Mouse (Mus musculus) midbrain, embryonic 11.5 days (tissue): ENCODE measurements around the gene Pigu. TPM values are rescaled to one million over a fixed set of nuclear protein-coding genes. Genes with fewer than 3 reads are reported as not detected.
A peak's percentile ranks its signal among the peaks of the same experiment; 100 is the strongest.

Experiments
- ATAC-seq: fragments of 200-750 bp; cut with Nextera tagmentation; 2 replicates; pipeline ENCODE4 v1.8.0; 2017; ENCODE audit warnings: moderate TSS enrichment, moderate library complexity; ENCODE audit not compliant: low FRiP score
- DNase-seq: peaks from one replicate; pipeline ENCODE4 v3.0.0; 2015; ENCODE audit warnings: low spot score; ENCODE audit errors: missing footprints
- H3K27ac ChIP-seq: fragments of 300-500 bp; sonication (generic); 2 replicates; pipeline ENCODE4 v1.5.1; 2014; ENCODE audit warnings: low read depth, low read length
- H3K27me3 ChIP-seq: fragments of 300-500 bp; sonication (generic); 2 replicates; pipeline ENCODE4 v1.6.1; 2014; ENCODE audit warnings: mild to moderate bottlenecking, low read length, moderate library complexity, mixed read lengths; ENCODE audit not compliant: control insufficient read depth, insufficient read depth
- H3K36me3 ChIP-seq: fragments of 300-500 bp; sonication (generic); 2 replicates; pipeline ENCODE4 v1.6.1; 2014; ENCODE audit warnings: mild to moderate bottlenecking, low read length, moderate library complexity, mixed read lengths; ENCODE audit not compliant: control insufficient read depth, insufficient read depth
- H3K4me1 ChIP-seq: fragments of 300-500 bp; sonication (generic); 2 replicates; pipeline ENCODE4 v1.6.1; 2014; ENCODE audit warnings: low read length; ENCODE audit not compliant: control insufficient read depth, insufficient read depth
- H3K4me2 ChIP-seq: fragments of 300-500 bp; sonication (generic); 2 replicates; pipeline ENCODE4 v1.6.1; 2014; ENCODE audit warnings: mild to moderate bottlenecking, moderate library complexity
- H3K4me3 ChIP-seq: fragments of 300-500 bp; sonication (generic); 2 replicates; pipeline ENCODE4 v1.5.1; 2014; ENCODE audit warnings: low read depth, low read length
- H3K9ac ChIP-seq: fragments of 300-500 bp; sonication (generic); 2 replicates; pipeline ENCODE4 v1.6.1; 2014; ENCODE audit warnings: low read length
- H3K9me3 ChIP-seq: fragments of 300-500 bp; sonication (generic); 2 replicates; pipeline ENCODE4 v1.6.1; 2016; ENCODE audit warnings: low read length; ENCODE audit not compliant: control insufficient read depth
- WGBS: fragments of 180-500 bp; shearing (Covaris S2); extraction: QIAGEN DNeasy Blood & Tissue Kit; methylation state at CpG from one replicate; pipeline ENCODE4 v1.1.7; 2014; 5-methylcytosine and 5-hydroxymethylcytosine counted together
- polyA plus RNA-seq: library from polyadenylated mRNA; unstranded; fragments of >200 nt; fragmentation: Nextera tagmentation; extraction: Ambion mirVana; gene quantifications from 2 replicates; pipeline ENCODE4 v1.2.1, GENCODE M21; 2014

The Pigu gene
- polyA plus RNA-seq, 1 experiment from 2014 or later = 52.8 TPM

DNA sequence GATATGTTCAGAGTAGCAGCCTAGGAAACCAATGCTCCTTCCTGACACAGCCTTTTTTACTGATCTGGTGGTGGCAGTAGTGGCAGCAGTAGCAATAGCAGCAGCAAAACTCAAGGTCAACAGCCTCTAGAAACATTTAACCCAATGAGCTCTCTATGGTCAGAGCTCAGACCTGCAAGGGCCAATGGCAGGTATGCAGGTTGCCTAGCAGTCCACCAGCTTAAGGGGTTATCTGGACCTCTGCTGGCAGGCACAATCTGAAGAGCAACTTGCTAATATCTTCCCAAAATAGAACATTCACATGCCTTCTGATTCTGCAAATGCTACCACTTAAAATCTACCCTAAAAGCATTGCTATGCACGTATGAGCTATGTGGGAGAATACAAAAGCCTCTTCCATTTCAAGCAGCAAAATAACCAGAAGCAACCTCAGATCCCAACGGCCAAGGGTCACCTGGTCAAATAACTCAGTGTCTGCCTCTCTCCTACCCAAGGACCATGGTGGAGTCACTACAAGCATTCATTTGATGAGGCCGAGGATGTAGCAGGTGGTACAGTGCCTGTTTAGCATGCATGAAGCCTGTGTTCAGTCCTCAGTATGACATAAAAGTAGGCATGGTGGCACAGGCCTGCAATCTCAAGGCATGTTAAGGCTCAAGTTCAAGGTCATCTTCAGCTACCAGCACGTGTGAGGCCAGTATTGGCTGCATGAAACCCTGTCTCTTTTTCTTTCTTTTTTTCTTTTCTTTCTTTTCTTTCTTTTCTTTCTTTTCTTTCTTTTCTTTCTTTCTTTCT is 69.6 kb downstream of the Pigu start:
- 91% methylated on average over 4 of the region's 4 CpGs for WGBS
- 0 out of 2 replicates have a peak, but pooled peaks cover 3% of the 10 kb centered on the region for H3K36me3 ChIP-seq

DNA sequence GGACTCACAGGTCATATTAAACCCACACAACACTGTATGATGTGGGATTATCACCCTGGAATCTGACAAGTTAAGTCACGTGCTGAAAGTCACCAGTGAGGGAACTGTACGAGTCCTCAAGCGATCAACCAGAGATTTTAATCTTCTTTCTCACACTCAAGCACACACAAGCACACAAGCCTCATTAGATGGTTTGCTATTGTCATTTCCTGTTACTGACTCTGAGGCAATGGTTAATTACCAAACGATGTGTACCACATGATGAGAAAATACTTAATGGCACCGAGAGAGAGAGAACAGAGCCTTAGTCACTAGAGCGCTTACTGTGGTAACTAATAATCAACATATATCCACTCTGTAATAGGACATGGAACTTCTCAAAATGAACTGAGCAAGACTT is 71.5 kb downstream of the Pigu start:
- Histone ChIP-seq H3K4me3 (no peak overlapping the region), H3K9me3 (no peaks in the 10 kb centered on the region), H3K9ac (no peak overlapping the region), H3K27ac (no peak overlapping the region), H3K4me1 (no peaks in the 10 kb centered on the region), H3K27me3 (no peaks in the 10 kb centered on the region), H3K4me2 (no peak overlapping the region), H3K36me3 (no peaks in the 10 kb centered on the region)
- peak; percentile 73 for DNase-seq
- no peak for ATAC-seq
- WGBS = 90% methylated on average over 6 of the region's 6 CpGs

More for the DNA sequence above, 69.6 kb downstream of the Pigu start:
- ATAC-seq (no peak), DNase-seq (peak; percentile 53)
- no peaks in the 10 kb centered on the region for H3K9me3 ChIP-seq
- no peaks in the 10 kb centered on the region for H3K4me1 ChIP-seq
- no peak overlapping the region for H3K4me2 ChIP-seq
- no peak overlapping the region for H3K27ac ChIP-seq
- H3K9ac ChIP-seq = no peak overlapping the region
- no peaks in the 10 kb centered on the region for H3K27me3 ChIP-seq
- H3K4me3 ChIP-seq = no peak overlapping the region

DNA sequence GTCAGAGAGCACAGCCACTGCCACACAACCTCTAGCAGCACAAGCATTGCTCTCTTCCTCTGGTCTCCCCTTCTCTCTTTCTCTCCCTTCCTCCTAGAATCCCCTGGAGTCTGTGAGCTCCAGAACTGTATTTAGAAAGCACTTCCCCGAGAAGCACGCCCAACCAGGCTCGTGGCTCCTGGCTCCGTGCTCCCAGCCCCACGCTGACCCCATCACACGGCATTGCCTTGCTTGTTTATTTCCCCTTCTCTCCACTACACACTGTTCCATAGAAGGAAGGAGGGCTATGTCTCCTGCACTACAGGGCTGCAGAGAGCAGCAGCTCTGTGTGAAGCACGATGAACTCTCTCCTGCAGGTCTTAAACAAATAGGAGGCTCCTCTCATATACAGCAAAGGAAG is 72.6 kb downstream of the Pigu start:
- Histone ChIP-seq H3K4me3 (no peak overlapping the region), H3K9ac (no peak overlapping the region), H3K27ac (no peak overlapping the region), H3K4me2 (no peak overlapping the region), H3K27me3 (no peaks in the 10 kb centered on the region), H3K9me3 (no peaks in the 10 kb centered on the region), H3K36me3 (no peaks in the 10 kb centered on the region), H3K4me1 (no peaks in the 10 kb centered on the region)
- DNase-seq (peak; percentile 17), ATAC-seq (no peak)
- WGBS = 87% methylated on average over 7 of the region's 7 CpGs

DNA sequence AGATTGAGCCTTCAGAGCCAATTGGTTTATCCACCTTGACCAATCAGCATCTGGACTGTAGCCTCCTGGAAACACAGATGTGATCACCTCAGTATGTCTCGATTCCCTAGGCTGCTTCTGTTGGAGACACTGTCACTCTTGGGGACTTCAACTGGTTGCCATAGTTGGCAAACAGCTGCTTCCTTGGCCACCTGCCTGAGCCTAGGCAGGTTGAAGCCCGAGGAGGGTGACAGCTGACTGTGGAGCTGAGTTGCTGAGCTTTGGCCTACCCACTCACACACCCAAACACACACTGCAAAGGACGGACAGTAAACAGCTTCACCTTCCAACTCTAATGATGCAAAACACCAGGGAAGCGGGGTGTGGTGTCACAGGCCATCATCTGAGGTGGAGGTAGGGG is 73.4 kb downstream of the Pigu start:
- Histone ChIP-seq H3K9ac (no peak overlapping the region), H3K36me3 (no peaks in the 10 kb centered on the region), H3K4me2 (no peak overlapping the region), H3K9me3 (no peaks in the 10 kb centered on the region), H3K4me1 (no peaks in the 10 kb centered on the region), H3K4me3 (no peak overlapping the region), H3K27me3 (no peaks in the 10 kb centered on the region), H3K27ac (no peak overlapping the region)
- 88% methylated on average over 4 of the region's 4 CpGs for WGBS
- DNase-seq (peak; percentile 53), ATAC-seq (no peak)

DNA sequence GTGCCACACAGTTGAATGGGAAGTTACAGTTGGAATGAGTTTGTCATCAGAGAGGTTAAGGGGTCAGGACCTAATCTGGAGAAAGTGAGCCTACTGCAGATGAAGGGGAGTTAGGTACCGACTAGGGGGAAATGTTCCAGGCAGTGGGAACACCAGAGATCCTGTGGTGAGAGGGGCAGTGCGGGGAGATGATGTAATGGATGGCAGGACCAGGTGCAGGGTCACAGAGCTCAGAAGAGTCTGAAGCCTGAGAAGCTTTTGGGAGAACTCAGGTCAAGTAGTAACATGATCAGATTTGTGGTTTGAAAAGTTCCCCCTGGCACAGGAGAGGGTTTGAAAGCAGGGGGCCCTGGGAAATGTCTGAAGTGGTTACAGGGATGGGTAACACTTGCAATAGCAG is 77.1 kb downstream of the Pigu start:
- Histone ChIP-seq H3K4me1 (peaks cover 7% of the 10 kb centered on the region), H3K27me3 (no peaks in the 10 kb centered on the region), H3K4me2 (no peak overlapping the region), H3K27ac (no peak overlapping the region), H3K36me3 (no peaks in the 10 kb centered on the region), H3K9ac (no peak overlapping the region), H3K9me3 (no peaks in the 10 kb centered on the region), H3K4me3 (no peak overlapping the region)
- DNase-seq (peak; percentile 35), ATAC-seq (no peak)
- WGBS = 78% methylated on average over 2 of the region's 2 CpGs

DNA sequence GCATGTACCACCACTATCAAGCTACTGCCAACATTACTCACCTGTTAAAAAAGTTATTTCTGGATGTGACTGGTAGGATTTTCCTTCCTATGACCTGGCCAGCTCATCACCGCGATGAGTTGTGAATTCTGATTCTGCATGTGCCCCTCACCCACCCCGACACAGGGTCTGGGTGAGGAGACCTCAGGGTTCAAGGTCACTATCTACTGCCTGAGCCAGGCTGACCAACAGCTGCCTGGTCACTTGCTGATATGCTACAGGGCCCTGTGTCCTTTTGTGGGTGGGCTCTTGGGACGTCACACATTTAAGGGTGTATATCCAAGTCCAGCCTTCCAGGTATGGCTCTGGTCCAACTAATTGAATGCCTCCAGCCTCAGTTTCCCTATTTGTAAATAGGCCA is 78.1 kb downstream of the Pigu start:
- no peak overlapping the region for H3K27ac ChIP-seq
- no peak overlapping the region for H3K4me3 ChIP-seq
- no peak for DNase-seq
- peaks cover 7% of the 10 kb centered on the region for H3K4me1 ChIP-seq
- H3K36me3 ChIP-seq = no peaks in the 10 kb centered on the region
- no peaks in the 10 kb centered on the region for H3K27me3 ChIP-seq
- no peak overlapping the region for H3K9ac ChIP-seq
- no peaks in the 10 kb centered on the region for H3K9me3 ChIP-seq
- ATAC-seq = no peak
- no peak overlapping the region for H3K4me2 ChIP-seq
- WGBS = 90% methylated on average over 4 of the region's 4 CpGs

DNA sequence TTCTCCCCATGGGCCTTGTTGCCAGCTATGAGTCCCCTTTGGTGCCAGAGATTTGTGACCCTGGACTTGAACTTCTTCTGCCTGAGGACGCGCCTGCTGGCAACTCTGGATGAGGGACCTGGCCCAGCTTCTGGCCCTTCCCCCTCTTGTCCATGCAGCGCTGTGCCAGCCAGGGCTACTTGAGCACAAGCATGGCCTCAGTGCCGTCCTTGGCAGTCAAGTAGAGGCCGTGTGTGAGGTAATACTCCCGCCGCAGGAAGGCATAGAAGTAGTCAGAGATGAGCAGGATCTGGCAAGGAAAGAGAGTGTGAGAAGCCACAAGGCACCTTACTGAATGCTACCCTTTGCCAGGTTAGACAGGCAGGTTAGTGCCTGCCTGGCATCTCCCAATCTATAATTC is 78.9 kb downstream of the Pigu start:
- no peak overlapping the region for H3K4me3 ChIP-seq
- 87% methylated on average over 7 of the region's 7 CpGs for WGBS
- H3K9ac ChIP-seq = no peak overlapping the region
- H3K9me3 ChIP-seq = no peaks in the 10 kb centered on the region
- H3K27ac ChIP-seq = no peak overlapping the region
- DNase-seq = peak; percentile 54
- H3K4me1 ChIP-seq = peaks cover 7% of the 10 kb centered on the region
- no peaks in the 10 kb centered on the region for H3K36me3 ChIP-seq
- ATAC-seq = no peak
- no peak overlapping the region for H3K4me2 ChIP-seq
- H3K27me3 ChIP-seq = no peaks in the 10 kb centered on the region

DNA sequence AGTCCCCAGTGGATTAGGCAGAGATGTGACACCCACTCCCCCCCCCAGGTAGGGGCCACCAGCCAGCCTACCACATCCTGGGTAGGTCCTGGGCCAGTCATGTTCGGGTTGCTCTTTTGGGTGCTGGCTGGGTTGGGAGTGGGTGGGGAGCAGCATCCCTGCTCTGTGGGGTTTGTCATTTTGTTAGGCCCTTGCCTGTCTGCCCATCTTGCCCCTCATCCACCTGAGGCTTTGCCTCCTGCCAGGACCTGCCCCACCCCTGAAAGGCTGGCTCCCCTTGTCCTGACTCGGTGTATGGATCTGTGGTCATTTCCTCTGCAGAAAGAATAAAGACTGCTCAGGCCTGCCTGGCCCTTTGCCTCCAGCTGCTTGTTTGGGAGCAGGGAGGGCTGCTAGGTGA is 79.5 kb downstream of the Pigu start:
- Histone ChIP-seq H3K4me2 (no peak overlapping the region), H3K9ac (no peak overlapping the region), H3K27me3 (no peaks in the 10 kb centered on the region), H3K4me3 (no peak overlapping the region), H3K9me3 (no peaks in the 10 kb centered on the region), H3K4me1 (peaks cover 7% of the 10 kb centered on the region), H3K27ac (no peak overlapping the region), H3K36me3 (no peaks in the 10 kb centered on the region)
- WGBS = 86% methylated on average over 2 of the region's 2 CpGs
- ATAC-seq = no peak
- DNase-seq = peak; percentile 75

DNA sequence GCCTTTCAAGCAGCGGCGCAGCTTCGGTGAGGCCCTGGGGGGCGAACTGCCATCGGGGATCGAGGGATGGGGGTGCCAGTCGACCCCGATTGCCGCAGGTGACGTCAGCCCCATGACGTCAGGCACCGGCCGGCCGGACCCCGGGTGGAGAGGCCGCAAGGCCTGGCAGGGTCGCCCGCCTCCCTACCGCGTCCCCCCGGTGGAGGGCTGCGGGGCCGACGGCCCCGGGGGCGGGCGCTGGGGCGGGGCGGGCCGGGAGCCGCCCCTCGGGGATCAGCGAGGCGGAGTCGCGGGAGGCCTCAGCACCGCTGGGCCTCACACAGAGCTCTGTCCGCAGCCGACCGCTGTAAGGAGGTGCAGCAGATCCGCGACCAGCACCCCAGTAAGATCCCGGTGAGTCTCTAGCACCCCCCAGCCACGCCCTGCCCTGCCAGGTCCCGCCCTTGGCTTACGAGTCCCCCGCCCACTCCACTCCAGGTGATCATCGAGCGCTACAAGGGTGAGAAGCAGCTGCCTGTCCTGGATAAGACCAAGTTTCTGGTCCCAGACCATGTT is 80.5 kb downstream of the Pigu start:
- H3K4me3 ChIP-seq = peak overlapping the region; percentile 90
- peak overlapping the region; percentile 73 for H3K4me2 ChIP-seq
- ATAC-seq (peak; percentile 81), DNase-seq (peak; percentile 92)
- under 1% methylated on average over 42 of the region's 49 CpGs for WGBS
- H3K9me3 ChIP-seq = no peaks in the 10 kb centered on the region
- no peak overlapping the region for H3K27ac ChIP-seq
- H3K27me3 ChIP-seq = no peaks in the 10 kb centered on the region
- H3K36me3 ChIP-seq = no peaks in the 10 kb centered on the region
- peaks cover 7% of the 10 kb centered on the region for H3K4me1 ChIP-seq
- peak overlapping the region; percentile 84 for H3K9ac ChIP-seq
